Mouse (Mus musculus) small intestine, adult 2 months (tissue): ENCODE results near the gene Mmp14.

Experiments
- CTCF ChIP-seq: fragments of 200-500 bp; IDR thresholded peaks from 2 replicates; pipeline ENCODE4 v1.5.1; 2012; ENCODE audit warnings: low read depth, mild to moderate bottlenecking, control low read depth, inconsistent platforms, low read length, moderate library complexity, mixed read lengths; ENCODE audit not compliant: insufficient replicate concordance, insufficient read length; ENCODE audit errors: extremely low read depth
- POLR2A ChIP-seq: fragments of 200-500 bp; IDR thresholded peaks from 2 replicates; pipeline ENCODE4 v1.6.1; 2012; ENCODE audit warnings: low read depth, mild to moderate bottlenecking, control low read depth, inconsistent platforms, low read length, moderate library complexity

- TF ChIP-seq POLR2A (no peak), CTCF (no peak)
These were observed 10.4 kb upstream of the Mmp14 start for GRCm38 (mm10) chr14:54421014-54421413.
